Comparison of ENCODE assay signal across 19 mouse cellular contexts in the genomic region with DNA sequence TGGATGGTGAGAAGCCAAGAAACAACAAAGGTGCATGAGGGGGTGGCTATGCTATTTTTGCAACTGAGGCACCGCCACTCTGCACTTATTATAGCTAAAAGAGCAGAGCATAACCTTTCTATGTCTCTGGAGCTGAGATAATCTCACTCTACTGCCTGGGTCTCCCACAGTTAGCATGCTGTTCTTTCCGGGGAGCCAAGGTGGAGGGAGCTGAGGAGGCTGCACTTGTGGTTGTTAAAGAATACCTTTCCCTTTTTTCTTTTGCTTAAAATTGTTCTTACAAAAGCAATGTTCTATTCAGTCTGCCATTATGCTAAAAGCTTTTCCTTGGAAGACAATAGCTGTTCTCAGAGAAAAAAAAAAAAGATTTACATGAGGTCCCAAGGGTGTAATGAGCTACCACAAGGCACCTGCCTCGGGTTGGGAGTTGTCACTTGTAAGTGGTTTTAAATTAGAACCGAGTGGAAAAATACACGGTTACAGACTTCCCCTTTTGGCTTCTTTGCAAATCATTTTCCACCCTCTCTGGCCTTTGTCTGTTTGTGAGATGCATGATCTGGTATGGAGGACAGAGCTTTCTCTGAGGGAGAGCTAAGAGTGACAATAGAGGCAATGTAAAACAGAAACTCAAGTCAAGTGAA.
DNase-seq lines count a peak whose midpoint lies in the region; ATAC-seq and TF ChIP-seq lines count a peak whose summit lies in the region.
"Had no signal": no experiment of that assay in that cellular context is flagged by ENCODE, and none has a peak within 500 bp of the region (broad histone marks: within the 10 kb centered on the region; RNA-seq: fewer than 3 reads in every experiment).

No protein-coding gene starts in this region.

- H3K4me3 ChIP-seq in midbrain, embryonic 14.5 days (replicated peaks; ENCODE audit: low read depth, low read length), result no peak overlapping the region
- H3K4me3 ChIP-seq in midbrain, embryonic 11.5 days (ENCODE audit: low read depth, low read length), result no peak overlapping the region
- no peak overlapping the region for H3K4me3 ChIP-seq in cerebellum, adult 2 months (replicated peaks; ENCODE audit: insufficient read depth, low read depth, low read length)
- H3K4me3 ChIP-seq: heart, embryonic 12.5 days; kidney, embryonic 15.5 days; limb, embryonic 13.5 days; liver, embryonic 15.5 days; neural tube, embryonic 12.5 days; stomach, embryonic 15.5 days had no signal

- H3K27me3 ChIP-seq in midbrain, embryonic 14.5 days (ENCODE audit: control insufficient read depth, insufficient read depth, low read length), result no peaks in the 10 kb centered on the region
- no peaks in the 10 kb centered on the region for H3K27me3 ChIP-seq in midbrain, embryonic 11.5 days (ENCODE audit: control insufficient read depth, insufficient read depth, low read length)
- no peaks in the 10 kb centered on the region for H3K27me3 ChIP-seq in splenic B cell, adult 2 months (ENCODE audit: control insufficient read depth, insufficient read depth, low read length, poor library complexity, severe bottlenecking)
- no peaks in the 10 kb centered on the region for H3K27me3 ChIP-seq in cerebellum, adult 2 months (ENCODE audit: control insufficient read depth, insufficient read depth, low read length)
- H3K27me3 ChIP-seq: heart, embryonic 12.5 days; kidney, embryonic 15.5 days; limb, embryonic 13.5 days; liver, embryonic 15.5 days; neural tube, embryonic 12.5 days; stomach, embryonic 15.5 days had no signal

- intact Hi-C loops in heart, postnatal 10 days (cut with DNase I), result no loop called here
- intact Hi-C loops in heart, postnatal 25 days (cut with DNase I), result no loop called here

- H3K27ac ChIP-seq in midbrain, embryonic 14.5 days (replicated peaks; ENCODE audit: low read depth, low read length), result no peak overlapping the region
- no peak overlapping the region for H3K27ac ChIP-seq in midbrain, embryonic 11.5 days (ENCODE audit: low read depth, low read length)
- no peak overlapping the region for H3K27ac ChIP-seq in cerebellum, adult 2 months (ENCODE audit: insufficient read depth, low read length)
- H3K27ac ChIP-seq: kidney, embryonic 15.5 days; limb, embryonic 13.5 days; liver, embryonic 15.5 days; neural tube, embryonic 12.5 days; stomach, embryonic 15.5 days had no signal

- no peaks in the 10 kb centered on the region for H3K9me3 ChIP-seq in midbrain, embryonic 14.5 days (ENCODE audit: control insufficient read depth, low read length)
- H3K9me3 ChIP-seq in midbrain, embryonic 11.5 days (ENCODE audit: control insufficient read depth, low read length), result no peaks in the 10 kb centered on the region
- H3K9me3 ChIP-seq: heart, embryonic 12.5 days; kidney, embryonic 15.5 days; limb, embryonic 13.5 days; liver, embryonic 15.5 days; neural tube, embryonic 12.5 days; stomach, embryonic 15.5 days had no signal

- DNase-seq in heart, adult 11 months, result peak; percentile 62
- DNase-seq in heart, postnatal 10 days, result no peak
- DNase-seq in midbrain, embryonic 14.5 days, result peak; percentile 4
- no peak for DNase-seq in midbrain, embryonic 11.5 days (ENCODE audit: low spot score, missing footprints)
- peak; percentile 80 for DNase-seq in splenic B cell, adult 2 months (ENCODE audit: low read depth, low spot score)
- no peak for DNase-seq in heart, postnatal 25 days (ENCODE audit: low spot score)
- no peak for DNase-seq in cerebellum, adult 2 months
- DNase-seq: adrenal gland, postnatal 25 days; cerebellum, adult 9-11 months; embryo, embryonic 11 days; heart, postnatal 4 days; lung, postnatal 14 days had no signal

- no peak overlapping the region for H3K9ac ChIP-seq in midbrain, embryonic 14.5 days (replicated peaks; ENCODE audit: low read length)
- H3K9ac ChIP-seq in midbrain, embryonic 11.5 days (ENCODE audit: low read length), result no peak overlapping the region
- H3K9ac ChIP-seq: heart, embryonic 12.5 days; kidney, embryonic 15.5 days; limb, embryonic 13.5 days; liver, embryonic 15.5 days; neural tube, embryonic 12.5 days; stomach, embryonic 15.5 days had no signal

- H3K36me3 ChIP-seq in midbrain, embryonic 14.5 days (ENCODE audit: control insufficient read depth, insufficient read depth, low read length), result no peaks in the 10 kb centered on the region
- H3K36me3 ChIP-seq in midbrain, embryonic 11.5 days (ENCODE audit: control insufficient read depth, insufficient read depth, low read length), result no peaks in the 10 kb centered on the region
- no peaks in the 10 kb centered on the region for H3K36me3 ChIP-seq in splenic B cell, adult 2 months (ENCODE audit: control insufficient read depth, insufficient read depth, low read length, poor library complexity, severe bottlenecking)
- H3K36me3 ChIP-seq: heart, embryonic 12.5 days; kidney, embryonic 15.5 days; limb, embryonic 13.5 days; liver, embryonic 15.5 days; neural tube, embryonic 12.5 days; stomach, embryonic 15.5 days had no signal

- no peak for ATAC-seq in midbrain, embryonic 14.5 days (ENCODE audit: low FRiP score, low TSS enrichment)
- ATAC-seq in midbrain, embryonic 11.5 days (ENCODE audit: low FRiP score), result no peak
- 0 out of 2 replicates have a peak, but pooled peaks have one; percentile 32 for ATAC-seq in common myeloid progenitor, adult 5-6 weeks (replicated peaks; ENCODE audit: low read depth, poor library complexity, severe bottlenecking)

- no peak for TF ChIP-seq POLR2A in cerebellum, adult 2 months (IDR thresholded peaks at IDR 0.05; ENCODE audit: borderline replicate concordance, insufficient read depth, low read length)

- WGBS in midbrain, embryonic 14.5 days, result 40% methylated on average over 5 of the region's 5 CpGs
- 65% methylated on average over 5 of the region's 5 CpGs for WGBS in midbrain, embryonic 11.5 days
- WGBS in cerebellum, adult 2 months, result 27% methylated on average over 5 of the region's 5 CpGs

- TF ChIP-seq CTCF in cerebellum, adult 2 months (IDR thresholded peaks at IDR 0.05; ENCODE audit: borderline replicate concordance, insufficient read depth, low read depth, low read length), result no peak

- H3K4me2 ChIP-seq in midbrain, embryonic 14.5 days (ENCODE audit: low read length), result no peak overlapping the region
- no peak overlapping the region for H3K4me2 ChIP-seq in midbrain, embryonic 11.5 days
- H3K4me2 ChIP-seq: heart, embryonic 12.5 days; kidney, embryonic 15.5 days; limb, embryonic 13.5 days; liver, embryonic 15.5 days; neural tube, embryonic 12.5 days; stomach, embryonic 15.5 days had no signal

- H3K4me1 ChIP-seq in midbrain, embryonic 14.5 days (ENCODE audit: control insufficient read depth, insufficient read depth, low read length), result no peaks in the 10 kb centered on the region
- no peaks in the 10 kb centered on the region for H3K4me1 ChIP-seq in midbrain, embryonic 11.5 days (ENCODE audit: control insufficient read depth, insufficient read depth, low read length)
- no peaks in the 10 kb centered on the region for H3K4me1 ChIP-seq in cerebellum, adult 2 months (ENCODE audit: control insufficient read depth, insufficient read depth, low read length)
- H3K4me1 ChIP-seq: heart, embryonic 12.5 days; kidney, embryonic 15.5 days; limb, embryonic 13.5 days; liver, embryonic 15.5 days; stomach, embryonic 15.5 days had no signal

Comparison
In these comparisons a context has a peak if more than half of its experiments do, and no peak if none do; other contexts are left out.
1. DNase-seq: peak in heart, adult 11 months (single experiment), midbrain, embryonic 14.5 days (single experiment) and splenic B cell, adult 2 months (single experiment); none in heart, postnatal 10 days (0 of 2), midbrain, embryonic 11.5 days (single experiment), heart, postnatal 25 days (single experiment) and cerebellum, adult 2 months (0 of 2).